Mouse (Mus musculus): ENCODE measurements around the gene Slc19a2.

DNA sequence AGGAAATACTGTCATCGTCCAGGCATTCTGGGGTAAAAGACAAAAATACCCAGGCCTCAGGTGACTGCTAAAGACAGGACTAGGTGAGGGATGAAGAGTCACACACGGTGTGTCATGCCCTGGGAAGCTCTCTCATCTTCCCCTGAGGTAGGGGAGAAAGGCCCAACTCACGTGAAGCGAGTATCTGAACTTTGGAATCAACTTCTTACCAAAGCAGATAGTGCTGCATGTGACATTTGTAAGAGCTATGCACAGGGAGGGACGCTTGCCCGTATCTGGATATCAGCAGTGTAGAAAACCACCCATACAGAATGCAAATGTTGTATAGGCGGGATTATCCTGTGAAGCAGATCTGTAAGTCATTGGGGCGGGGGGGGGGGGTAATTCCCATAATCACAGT, 36.2 kb upstream of the Slc19a2 start:
- TF ChIP-seq POLR2A (IDR thresholded peaks at IDR 0.05; ENCODE audit: insufficient read depth, low read depth, low read length) = no peak
- no peak for TF ChIP-seq CTCF (IDR thresholded peaks at IDR 0.05; ENCODE audit: insufficient read depth, low read depth, low read length)
